Mouse (Mus musculus) embryonic fibroblast, embryonic 13.5 days (primary cell): ENCODE data around the gene Frmd4a.

ENCODE experiments used
- CTCF ChIP-seq: IDR thresholded peaks from 2 replicates; pipeline ENCODE4 v1.5.1; 2011; ENCODE audit warnings: mild to moderate bottlenecking, control low read depth, low read length, moderate library complexity, borderline replicate concordance; ENCODE audit not compliant: insufficient read depth
- POLR2A ChIP-seq: IDR thresholded peaks from 2 replicates; pipeline ENCODE4 v1.6.1; 2011; ENCODE audit warnings: low read depth, mild to moderate bottlenecking, control low read depth, low read length, moderate library complexity

- TF ChIP-seq POLR2A (no peak), CTCF (no peak)
Measured at GRCm38 (mm10) chr2:4515910-4516309, 498.4 kb downstream of the Frmd4a start.
